Mouse (Mus musculus) bone marrow macrophage, adult 2 months (primary cell): Measurements from ENCODE around the gene Foxc1.

ENCODE experiments used
- CTCF ChIP-seq: IDR thresholded peaks from 2 replicates; pipeline ENCODE4 v1.5.1; 2012; ENCODE audit warnings: low read depth, mild to moderate bottlenecking, low read length, moderate library complexity
- POLR2A ChIP-seq: IDR thresholded peaks from 2 replicates; pipeline ENCODE4 v1.6.1; 2012; ENCODE audit warnings: mild to moderate bottlenecking, low read depth, low read length, borderline replicate concordance

- TF ChIP-seq CTCF (no peak), POLR2A (no peak)
Measured at GRCm38 (mm10) chr13:31797346-31797745, 9.1 kb upstream of the Foxc1 start.
